Mouse (Mus musculus) heart, postnatal 10 days (tissue): Measurements from ENCODE around the gene Accs. TPM values are rescaled to one million over a fixed set of nuclear protein-coding genes. Genes with fewer than 3 reads are reported as not detected.

Experiments used
- DNase-seq, 2 experiments: peaks; one replicate each; pipeline ENCODE4 v3.0.0; 2021
- intact Hi-C: fragments of 180-260 bp; cut with DNase I; formaldehyde crosslinking; loops from one replicate; pipeline ENCODE4 v1.15.1; 2025
- total RNA-seq, 2 experiments: library from RNA; stranded (reverse); gene quantifications; 2 replicates each; pipeline ENCODE4 v1.2.3; 2021

Gene Accs
- total RNA-seq, 2 experiments from 2014 or later: 5.4 to 7.6 TPM

- intact Hi-C loops: no loop called here
- no peak for DNase-seq
Measured at GRCm38 (mm10) chr2:93863229-93863628, 13.5 kb upstream of the Accs start.

GRCm38 (mm10) chr2:93858845-93859244 is 9.1 kb upstream of the Accs start:
- intact Hi-C loops: no loop called here
- no peak for DNase-seq

- DNase-seq: no peak
- intact Hi-C loops: no loop called here
Measured at GRCm38 (mm10) chr2:93851303-93851702, 1.6 kb upstream of the Accs start.

- DNase-seq: no peak
- intact Hi-C loops: no loop called here
Measured at GRCm38 (mm10) chr2:93850317-93850944, 688 bp upstream of the Accs start.

GRCm38 (mm10) chr2:93841349-93841748 is 8.4 kb downstream of the Accs start:
- intact Hi-C loops: no loop called here
- no peak for DNase-seq

- DNase-seq: no peak
- intact Hi-C loops: no loop called here
Measured at GRCm38 (mm10) chr2:93840109-93840508, 9.6 kb downstream of the Accs start.

- no peak for DNase-seq
- intact Hi-C loops: no loop called here
Measured at GRCm38 (mm10) chr2:93838931-93839330, 10.8 kb downstream of the Accs start.

GRCm38 (mm10) chr2:93836232-93836785 is 13.4 kb downstream of the Accs start:
- no peak for DNase-seq
- intact Hi-C loops: no loop called here

GRCm38 (mm10) chr2:93835596-93835995 is 14.1 kb downstream of the Accs start:
- intact Hi-C loops: no loop called here
- no peak for DNase-seq

- DNase-seq: peak; percentile 82 to 90
- intact Hi-C loops: no loop called here
Measured at GRCm38 (mm10) chr2:93823519-93823918, 26.2 kb downstream of the Accs start.

- intact Hi-C loops: no loop called here
- DNase-seq: peak; percentile 94 to 96
Measured at GRCm38 (mm10) chr2:93822045-93822749, 27.5 kb downstream of the Accs start, which contains the start of gene Ext2. Gene Ext2, minus strand, starts transcription at chr2:93822568.

GRCm38 (mm10) chr2:93817791-93818190 is 32.0 kb downstream of the Accs start:
- no peak for DNase-seq
- intact Hi-C loops: no loop called here

- intact Hi-C loops: no loop called here
- DNase-seq: no peak
Measured at GRCm38 (mm10) chr2:93813343-93813742, 36.4 kb downstream of the Accs start.

- intact Hi-C loops: no loop called here
- DNase-seq: peak; percentile 48 to 74
Measured at GRCm38 (mm10) chr2:93811812-93812211, 37.9 kb downstream of the Accs start.

GRCm38 (mm10) chr2:93809931-93810330 is 39.8 kb downstream of the Accs start:
- intact Hi-C loops: loop anchor here (1.0 kb wide), 1 partner anchor 335 kb away; no protein-coding TSS in a partner anchor
- DNase-seq: peak; percentile 36 to 47

- intact Hi-C loops: no loop called here
- DNase-seq: no peak
Measured at GRCm38 (mm10) chr2:93808071-93808470, 41.7 kb downstream of the Accs start.

- intact Hi-C loops: no loop called here
- DNase-seq: no peak
Measured at GRCm38 (mm10) chr2:93807440-93807839, 42.3 kb downstream of the Accs start.

GRCm38 (mm10) chr2:93806487-93807201 is 43.1 kb downstream of the Accs start:
- intact Hi-C loops: no loop called here
- no peak for DNase-seq

- intact Hi-C loops: no loop called here
Measured at GRCm38 (mm10) chr2:93805523-93805922, 44.2 kb downstream of the Accs start.

GRCm38 (mm10) chr2:93805066-93805465 is 44.7 kb downstream of the Accs start:
- intact Hi-C loops: no loop called here

More at GRCm38 (mm10) chr2:93805523-93805922, 44.2 kb downstream of the Accs start:
- no peak for DNase-seq

GRCm38 (mm10) chr2:93802947-93803346 is 46.8 kb downstream of the Accs start:
- intact Hi-C loops: no loop called here
- DNase-seq: no peak

More at GRCm38 (mm10) chr2:93805066-93805465, 44.7 kb downstream of the Accs start:
- no peak for DNase-seq
